Mouse (Mus musculus) MEL (cell line): Measurements from ENCODE around the gene Myo10. TPM values are rescaled to one million over a fixed set of nuclear protein-coding genes. Genes with fewer than 3 reads are reported as not detected.

ENCODE experiments used
- DNase-seq: peaks from one replicate; pipeline ENCODE4 v3.0.0; 2011; ENCODE audit warnings: low read depth, low spot score
- H3K27ac ChIP-seq: 2 replicates; pipeline ENCODE4 v1.5.1; 2012; ENCODE audit warnings: low read depth, mild to moderate bottlenecking, control low read depth, low read length, moderate library complexity; ENCODE audit not compliant: control insufficient read depth
- H3K27me3 ChIP-seq, 2 experiments: fragments of 150-350 bp in 1 of 2; sonication (generic) in 1 of 2; 2 replicates each; pipeline ENCODE4 v1.6.1; 2012; ENCODE audit warnings: low read length in 2 of 2, mild to moderate bottlenecking in 2 of 2, improper control_type of control experiment in 1 of 2, moderate library complexity in 1 of 2; ENCODE audit not compliant: insufficient read depth in 2 of 2, control insufficient read depth in 1 of 2
- H3K36me3 ChIP-seq, 2 experiments: 2 replicates each; pipeline ENCODE4 v1.6.1; 2012 to 2014; ENCODE audit warnings: low read length in 2 of 2, improper control_type of control experiment in 1 of 2, inconsistent platforms in 1 of 2, mild to moderate bottlenecking in 1 of 2; ENCODE audit not compliant: insufficient read depth in 2 of 2, control insufficient read depth in 1 of 2
- H3K4me1 ChIP-seq, 2 experiments: fragments of 150-350 bp in 1 of 2; sonication (generic) in 1 of 2; 2 replicates each; pipeline ENCODE4 v1.6.1; 2012; ENCODE audit warnings: low read length in 2 of 2, improper control_type of control experiment in 1 of 2, mild to moderate bottlenecking in 1 of 2; ENCODE audit not compliant: insufficient read depth in 2 of 2, control insufficient read depth in 1 of 2
- H3K4me3 ChIP-seq, 2 experiments: fragments of 150-350 bp in 1 of 2; sonication (generic) in 1 of 2; 2 replicates each; pipeline ENCODE4 v1.5.1; 2012; ENCODE audit warnings: low read depth in 2 of 2, low read length in 2 of 2, mild to moderate bottlenecking in 2 of 2, moderate library complexity in 2 of 2, control low read depth in 1 of 2, improper control_type of control experiment in 1 of 2; ENCODE audit not compliant: control insufficient read depth in 1 of 2, insufficient read depth in 1 of 2
- H3K79me2 ChIP-seq: 2 replicates; pipeline ENCODE4 v1.6.1; 2012; ENCODE audit warnings: mild to moderate bottlenecking, low read length, moderate library complexity; ENCODE audit not compliant: control insufficient read depth, poor library complexity, insufficient read depth
- H3K9ac ChIP-seq: 2 replicates; pipeline ENCODE4 v1.6.1; 2012; ENCODE audit warnings: low read depth, mild to moderate bottlenecking, control low read depth, low read length, moderate library complexity; ENCODE audit not compliant: control insufficient read depth, poor library complexity, severe bottlenecking
- H3K9me3 ChIP-seq: fragments of 150-350 bp; sonication (generic); replicated peaks from 2 replicates; pipeline ENCODE4 v1.6.1; 2012; ENCODE audit warnings: mild to moderate bottlenecking, low read length, improper control_type of control experiment, moderate library complexity; ENCODE audit not compliant: insufficient read depth
- BHLHE40 ChIP-seq: IDR thresholded peaks from 2 replicates; pipeline ENCODE4 v1.6.1; 2012; ENCODE audit warnings: low read depth, mild to moderate bottlenecking, inconsistent platforms, low read length, improper control_type of control experiment, borderline replicate concordance
- CHD2 ChIP-seq: IDR thresholded peaks from 2 replicates; pipeline ENCODE4 v1.6.1; 2011; ENCODE audit warnings: low read length, improper control_type of control experiment
- CTCF ChIP-seq, 3 experiments: IDR thresholded peaks in 2 of 3; conservative IDR thresholded peaks in 1 of 3; 2 replicates each; pipeline ENCODE4 v1.5.1; 2011 to 2012; ENCODE audit warnings: low read length in 3 of 3, low read depth in 2 of 3, mild to moderate bottlenecking in 2 of 3, improper control_type of control experiment in 1 of 3, inconsistent platforms in 1 of 3, mixed read lengths in 1 of 3, moderate library complexity in 1 of 3; ENCODE audit not compliant: control insufficient read depth in 1 of 3, insufficient read depth in 1 of 3, poor library complexity in 1 of 3, severe bottlenecking in 1 of 3
- E2F4 ChIP-seq: IDR thresholded peaks from 2 replicates; pipeline ENCODE4 v1.6.1; 2011; ENCODE audit warnings: low read depth, low read length, improper control_type of control experiment, borderline replicate concordance
- EP300 ChIP-seq, 2 experiments: IDR thresholded peaks; 2 replicates each; pipeline ENCODE4 v1.6.1; 2011; ENCODE audit warnings: improper control_type of control experiment in 2 of 2, low read length in 2 of 2, low read depth in 1 of 2, mild to moderate bottlenecking in 1 of 2
- ETS1 ChIP-seq: IDR thresholded peaks from 2 replicates; pipeline ENCODE4 v1.6.1; 2012; ENCODE audit warnings: low read depth, mild to moderate bottlenecking, inconsistent platforms, low read length, improper control_type of control experiment, moderate library complexity
- HCFC1 ChIP-seq: IDR thresholded peaks from 2 replicates; pipeline ENCODE4 v1.6.1; 2012; ENCODE audit warnings: low read depth, mild to moderate bottlenecking, inconsistent platforms, low read length, improper control_type of control experiment, moderate library complexity
- JUND ChIP-seq: IDR thresholded peaks from 2 replicates; pipeline ENCODE4 v1.6.1; 2011; ENCODE audit warnings: low read depth, mild to moderate bottlenecking, improper control_type of control experiment, low read length
- MAX ChIP-seq: IDR thresholded peaks from 2 replicates; pipeline ENCODE4 v1.6.1; 2011; ENCODE audit warnings: low read length, improper control_type of control experiment
- MEF2A ChIP-seq: IDR thresholded peaks from 2 replicates; pipeline ENCODE4 v1.6.1; 2014; ENCODE audit warnings: low read depth, mild to moderate bottlenecking, inconsistent platforms, low read length, improper control_type of control experiment; ENCODE audit not compliant: poor library complexity, insufficient replicate concordance, severe bottlenecking; ENCODE audit errors: extremely low read depth
- MYB ChIP-seq: IDR thresholded peaks from 2 replicates; pipeline ENCODE4 v1.6.1; 2011; ENCODE audit warnings: mild to moderate bottlenecking, low read depth, low read length, improper control_type of control experiment
- MYC ChIP-seq: IDR thresholded peaks from 2 replicates; pipeline ENCODE4 v1.6.1; 2011; ENCODE audit warnings: low read depth, mild to moderate bottlenecking, low read length, improper control_type of control experiment, moderate library complexity
- NELFE ChIP-seq: IDR thresholded peaks from 2 replicates; pipeline ENCODE4 v1.6.1; 2011; ENCODE audit warnings: low read depth, low read length, improper control_type of control experiment
- NRF1 ChIP-seq: IDR thresholded peaks from 2 replicates; pipeline ENCODE4 v1.6.1; 2014; ENCODE audit warnings: low read depth, mild to moderate bottlenecking, inconsistent platforms, low read length, improper control_type of control experiment, moderate library complexity; ENCODE audit not compliant: poor library complexity, insufficient read depth, severe bottlenecking
- POLR2AphosphoS2 ChIP-seq: IDR thresholded peaks from 2 replicates; pipeline ENCODE4 v1.6.1; 2011; ENCODE audit warnings: low read length, improper control_type of control experiment
- RAD21 ChIP-seq: IDR thresholded peaks from 2 replicates; pipeline ENCODE4 v1.6.1; 2011; ENCODE audit warnings: mild to moderate bottlenecking, low read depth, low read length, improper control_type of control experiment
- SMC3 ChIP-seq: IDR thresholded peaks from 2 replicates; pipeline ENCODE4 v1.6.1; 2011; ENCODE audit warnings: low read depth, low read length, improper control_type of control experiment
- TBP ChIP-seq: IDR thresholded peaks from 2 replicates; pipeline ENCODE4 v1.8.0; 2011; ENCODE audit warnings: low read depth, low read length, improper control_type of control experiment
- UBTF ChIP-seq: IDR thresholded peaks from 2 replicates; pipeline ENCODE4 v1.6.1; 2012; ENCODE audit warnings: low read depth, mild to moderate bottlenecking, inconsistent platforms, low read length, improper control_type of control experiment, moderate library complexity, borderline replicate concordance; ENCODE audit not compliant: insufficient read depth
- ZC3H11A ChIP-seq: IDR thresholded peaks from 2 replicates; pipeline ENCODE4 v1.6.1; 2012; ENCODE audit warnings: low read depth, mild to moderate bottlenecking, inconsistent platforms, low read length, improper control_type of control experiment
- polyA plus RNA-seq, 2 experiments: library from polyadenylated mRNA; stranded (reverse) in 1 of 2; unstranded in 1 of 2; fragments of >175 nt in 1 of 2; fragments of >200 nt in 1 of 2; gene quantifications; 2 replicates each; pipeline versions ENCODE4 v1.2.1 to v1.2.4; 2012; ENCODE audit warnings: low replicate concordance in 2 of 2, low read depth in 1 of 2; ENCODE audit not compliant: insufficient read length in 2 of 2, insufficient read depth in 1 of 2, missing spikeins in 1 of 2
- total RNA-seq: library from RNA; depleted of rRNA; stranded (reverse); fragments of 300-350 nt; gene quantifications from 2 replicates; pipeline ENCODE4 v1.2.3, GENCODE M21; 2012

The Myo10 gene
- total and polyA plus RNA-seq, 3 experiments: 0.01 TPM; not detected in 2

- DNase-seq: no peak
- Histone ChIP-seq H3K27me3 (no peaks in the 10 kb centered on the region), H3K36me3 (no peaks in the 10 kb centered on the region), H3K4me1 (no peaks in the 10 kb centered on the region), H3K9ac (no peak overlapping the region), H3K27ac (no peak overlapping the region), H3K9me3 (no peaks in the 10 kb centered on the region), H3K4me3 (no peak overlapping the region), H3K79me2 (no peaks in the 10 kb centered on the region)
- TF ChIP-seq CHD2 (no peak), BHLHE40 (no peak), E2F4 (no peak), POLR2AphosphoS2 (no peak), MAX (no peak), MYC (no peak), ZC3H11A (no peak), MYB (no peak), ETS1 (no peak), CTCF (IDR thresholded peaks at IDR 0.05 in 2 of 3, conservative IDR thresholded peaks at IDR 0.05 in 1 of 3; ENCODE audit: control insufficient read depth in 1 of 3, insufficient read depth in 1 of 3, low read depth in 2 of 3, low read length in 3 of 3, poor library complexity in 1 of 3, severe bottlenecking in 1 of 3) (no peak)
These were observed 136.3 kb downstream of the Myo10 start for GRCm38 (mm10) chr15:25758500-25759086.

GRCm38 (mm10) chr15:25760304-25760703 is 138.0 kb downstream of the Myo10 start:
- Histone ChIP-seq H3K4me3 (no peak overlapping the region), H3K9me3 (no peaks in the 10 kb centered on the region), H3K4me1 (no peaks in the 10 kb centered on the region), H3K79me2 (no peaks in the 10 kb centered on the region), H3K9ac (no peak overlapping the region), H3K36me3 (no peaks in the 10 kb centered on the region), H3K27ac (no peak overlapping the region), H3K27me3 (no peaks in the 10 kb centered on the region)
- TF ChIP-seq ETS1 (no peak), TBP (no peak), UBTF (no peak), JUND (no peak), RAD21 (no peak), NRF1 (no peak), NELFE (no peak), EP300 (IDR thresholded peaks at IDR 0.05; ENCODE audit: low read depth in 1 of 2, low read length in 2 of 2) (no peak), SMC3 (no peak), HCFC1 (no peak), CTCF (IDR thresholded peaks at IDR 0.05 in 2 of 3, conservative IDR thresholded peaks at IDR 0.05 in 1 of 3; ENCODE audit: control insufficient read depth in 1 of 3, insufficient read depth in 1 of 3, low read depth in 2 of 3, low read length in 3 of 3, poor library complexity in 1 of 3, severe bottlenecking in 1 of 3) (no peak), MEF2A (no peak)
- no peak for DNase-seq
